Mouse (Mus musculus): Measurements from ENCODE around the gene Nos3. TPM values are rescaled to one million over a fixed set of nuclear protein-coding genes. Genes with fewer than 3 reads are reported as not detected.
A peak's percentile ranks its signal among the peaks of the same experiment; 100 is the strongest.
"Not testable (repeated sequence)": the region's sequence is repeated elsewhere in the genome, so short reads cannot be mapped to it uniquely, and the experiment has no call there.

Gene Nos3
- polyA plus RNA-seq, 1 experiment from 2014 or later, result 9.8 TPM

DNA sequence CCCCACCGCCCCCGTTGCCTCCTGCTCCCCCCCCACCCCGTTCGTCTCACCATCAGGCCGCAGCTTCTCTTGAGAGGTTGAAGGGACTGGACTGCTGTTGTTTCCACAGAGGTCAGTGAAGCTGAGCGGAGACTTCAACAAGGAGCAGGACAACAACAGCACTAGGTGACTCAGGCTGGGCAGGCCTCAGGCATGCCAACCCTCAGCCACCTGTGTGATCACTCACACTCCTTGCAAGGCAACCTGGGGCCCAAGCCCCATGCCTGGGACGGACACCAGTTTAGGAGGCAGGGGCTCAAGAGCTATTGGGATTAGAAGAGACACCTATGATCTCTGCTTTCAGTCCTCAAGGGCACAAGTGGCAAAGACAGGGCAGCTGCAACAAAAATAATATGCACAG, 27.3 kb downstream of the Nos3 start, which contains the start of gene Atg9b:
Gene Atg9b, minus strand, starts transcription at position 280 of the 400 bp plus-strand sequence.
- Histone ChIP-seq H3K4me3 (no peak within 1 kb of the TSS), H3K27me3 (peaks cover 46% of the 10 kb centered on the region), H3K9ac (no peak within 1 kb of the TSS), H3K4me2 (no peak within 1 kb of the TSS), H3K27ac (no peak within 1 kb of the TSS), H3K4me1 (replicated peaks) (peaks cover 30% of the 10 kb centered on the region), H3K9me3 (no peaks in the 10 kb centered on the region), H3K36me3 (no peaks in the 10 kb centered on the region)
- 84% methylated on average over 7 of the region's 7 CpGs for WGBS
- no peak for ATAC-seq (ENCODE audit: low FRiP score)

DNA sequence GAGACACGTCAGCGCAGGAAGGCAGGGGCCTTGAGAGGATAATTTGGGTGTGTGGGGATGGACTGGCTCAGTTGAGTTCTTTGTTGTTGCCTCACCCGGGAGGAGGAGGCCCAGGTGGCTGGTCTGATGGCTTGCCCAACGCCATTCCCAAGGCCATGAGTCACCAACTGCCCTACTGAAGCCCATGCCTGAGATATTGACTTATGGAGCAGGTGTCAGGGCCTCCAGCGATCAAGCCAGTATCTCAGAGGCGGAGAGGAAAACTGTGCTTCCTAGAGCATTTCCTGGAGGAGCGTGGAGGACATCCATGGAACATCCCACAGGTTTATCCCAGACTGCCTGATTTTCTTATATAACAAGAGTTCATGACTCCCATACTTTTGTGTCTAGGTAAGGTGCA, 28.1 kb downstream of the Nos3 start:
- WGBS, result 78% methylated on average over 7 of the region's 7 CpGs
- H3K36me3 ChIP-seq, result no peaks in the 10 kb centered on the region
- no peak overlapping the region for H3K27ac ChIP-seq
- peaks cover 37% of the 10 kb centered on the region for H3K27me3 ChIP-seq
- no peak for ATAC-seq (ENCODE audit: low FRiP score)
- no peak overlapping the region for H3K4me3 ChIP-seq
- H3K4me2 ChIP-seq, result no peak overlapping the region
- H3K9me3 ChIP-seq, result no peaks in the 10 kb centered on the region
- peaks cover 22% of the 10 kb centered on the region for H3K4me1 ChIP-seq (replicated peaks)
- H3K9ac ChIP-seq, result no peak overlapping the region

DNA sequence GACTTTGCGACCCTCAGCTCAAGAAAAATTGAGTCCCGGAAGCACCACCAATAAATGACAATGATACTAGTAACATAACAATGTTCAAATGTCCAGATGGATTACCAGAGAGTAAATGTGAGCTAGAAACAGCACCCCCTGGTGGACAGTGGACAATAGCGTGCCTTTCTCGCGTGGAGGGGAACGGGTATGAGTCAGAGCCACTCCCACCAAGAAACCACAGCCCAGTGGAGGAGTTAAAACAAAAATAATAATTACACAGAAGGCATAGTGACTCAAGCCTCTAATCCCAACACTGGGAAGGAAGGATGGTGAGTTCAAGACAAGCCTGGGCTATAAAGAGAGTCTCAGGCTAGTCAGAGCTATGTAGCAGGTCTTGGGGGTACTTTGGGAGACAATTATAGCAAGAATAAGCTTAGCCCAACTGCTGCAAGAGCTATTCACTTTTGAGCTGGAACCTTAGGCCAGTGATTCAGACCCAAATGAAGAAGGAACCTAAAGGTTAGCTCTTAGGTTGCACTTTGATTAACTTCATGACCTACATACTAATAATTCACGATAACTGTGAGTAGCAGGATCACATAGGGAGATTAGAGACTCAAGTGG, 28.9 kb downstream of the Nos3 start, which contains the start of gene Abcb8:
Gene Abcb8, plus strand, starts transcription at position 272 of the 606 bp plus-strand sequence.
- 25% methylated on average over 7 of the region's 7 CpGs for WGBS
- Histone ChIP-seq H3K4me2 (peak within 1 kb of the TSS; percentile 51), H3K36me3 (no peaks in the 10 kb centered on the region), H3K27ac (peak within 1 kb of the TSS; percentile 89), H3K4me3 (peak within 1 kb of the TSS; percentile 50), H3K9ac (peak within 1 kb of the TSS; percentile 67), H3K4me1 (replicated peaks) (peaks cover 14% of the 10 kb centered on the region), H3K27me3 (peaks cover 30% of the 10 kb centered on the region), H3K9me3 (no peaks in the 10 kb centered on the region)
- ATAC-seq (ENCODE audit: low FRiP score), result no peak

DNA sequence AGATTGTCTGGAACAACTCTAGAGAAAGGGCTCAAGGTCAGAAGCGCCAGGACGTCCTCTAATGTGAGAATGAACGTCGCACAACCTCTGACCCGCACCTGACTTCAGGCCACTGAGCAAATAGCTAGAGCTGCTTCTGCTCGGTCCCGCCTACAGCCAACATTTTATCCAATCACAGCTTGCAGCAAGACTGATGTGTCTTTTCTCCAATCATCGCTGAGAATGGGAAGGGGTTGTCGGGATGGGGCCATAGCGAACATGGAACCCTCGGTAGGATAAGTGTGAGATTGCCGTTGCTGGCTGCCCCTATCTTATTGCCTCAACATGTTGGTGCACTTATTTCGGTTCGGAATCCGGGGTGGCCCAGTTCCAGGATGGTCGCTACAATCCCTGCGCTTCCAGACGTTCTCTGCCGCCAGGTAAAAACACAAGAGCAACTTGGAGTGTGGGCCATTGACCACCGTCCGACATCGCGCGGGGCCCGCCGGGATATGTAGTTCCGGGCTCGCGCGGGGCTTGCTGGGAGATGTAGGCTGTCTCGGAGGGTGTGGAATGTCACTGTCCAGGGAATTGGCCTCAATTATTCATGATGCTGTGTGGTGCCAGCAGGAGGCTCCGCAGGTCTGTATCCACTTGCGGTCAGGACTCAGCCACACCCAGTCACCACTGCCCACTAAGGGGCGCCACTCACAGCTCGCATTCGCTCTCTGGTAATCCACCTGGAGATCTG, 29.7 kb downstream of the Nos3 start:
- Histone ChIP-seq H3K27ac (peak overlapping the region; percentile 89), H3K9me3 (no peaks in the 10 kb centered on the region), H3K4me2 (peak overlapping the region; percentile 51), H3K9ac (peak overlapping the region; percentile 67), H3K36me3 (no peaks in the 10 kb centered on the region), H3K4me1 (replicated peaks) (peaks cover 10% of the 10 kb centered on the region), H3K4me3 (peak overlapping the region; percentile 50), H3K27me3 (peaks cover 21% of the 10 kb centered on the region)
- 1% methylated on average over 36 of the region's 36 CpGs for WGBS
- ATAC-seq (ENCODE audit: low FRiP score), result peak; percentile 96

DNA sequence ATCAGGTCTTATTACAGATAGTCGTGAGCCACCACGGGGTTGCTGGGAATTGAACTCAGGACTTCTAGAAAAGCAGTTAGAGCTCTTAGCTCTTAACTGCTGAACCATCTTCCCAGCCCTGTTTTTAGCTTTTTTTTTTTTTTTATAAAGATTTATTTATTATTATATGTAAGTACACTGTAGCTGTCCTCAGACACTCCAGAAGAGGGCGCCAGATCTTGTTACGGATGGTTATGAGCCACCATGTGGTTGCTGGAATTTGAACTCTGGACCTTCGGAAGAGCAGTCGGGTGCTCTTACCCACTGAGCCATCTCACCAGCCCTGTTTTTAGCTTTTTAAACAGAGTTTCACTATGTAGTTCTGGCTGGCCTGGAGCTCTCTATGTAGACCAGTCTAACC, 31.6 kb downstream of the Nos3 start:
- peaks cover 16% of the 10 kb centered on the region for H3K36me3 ChIP-seq
- 91% methylated on average over 6 of the region's 6 CpGs for WGBS
- not testable (repeated sequence) for H3K4me2 ChIP-seq

DNA sequence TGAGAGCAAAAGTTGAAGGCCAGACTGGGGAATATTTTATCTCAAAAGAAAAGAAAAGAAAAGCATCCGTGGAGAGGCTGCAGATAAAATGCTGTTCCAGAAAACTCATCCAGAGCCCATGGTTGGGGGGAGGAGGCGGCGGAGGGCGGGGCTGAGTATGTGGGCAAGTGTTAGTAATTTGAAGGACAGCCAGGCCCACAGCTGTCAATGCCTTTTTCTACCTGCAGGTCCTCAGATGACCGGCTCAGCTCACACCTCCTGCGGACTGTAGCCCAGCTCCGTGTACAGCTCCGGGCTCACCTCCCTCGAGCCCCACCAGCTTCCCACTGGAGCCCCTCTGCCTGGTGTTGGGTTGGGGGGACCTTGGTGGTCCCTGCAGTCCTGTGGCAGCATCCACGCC, 35.1 kb downstream of the Nos3 start:
- H3K36me3 ChIP-seq, result peaks cover 49% of the 10 kb centered on the region
- WGBS, result 91% methylated on average over 10 of the region's 10 CpGs
- ATAC-seq (ENCODE audit: low FRiP score), result no peak
- H3K27ac ChIP-seq, result no peak overlapping the region
- H3K4me2 ChIP-seq, result no peak overlapping the region
- H3K4me3 ChIP-seq, result no peak overlapping the region
- no peaks in the 10 kb centered on the region for H3K27me3 ChIP-seq
- H3K4me1 ChIP-seq (replicated peaks), result peaks cover 17% of the 10 kb centered on the region; the same call in 1 of the 2 replicates
- no peaks in the 10 kb centered on the region for H3K9me3 ChIP-seq
- no peak overlapping the region for H3K9ac ChIP-seq

More for the DNA sequence above, 31.6 kb downstream of the Nos3 start:
- H3K4me1 ChIP-seq (replicated peaks), result peaks cover 10% of the 10 kb centered on the region
- H3K27ac ChIP-seq; H3K9me3 ChIP-seq; H3K4me3 ChIP-seq; H3K9ac ChIP-seq; H3K27me3 ChIP-seq; ATAC-seq (ENCODE audit: low FRiP score): not testable (repeated sequence)

DNA sequence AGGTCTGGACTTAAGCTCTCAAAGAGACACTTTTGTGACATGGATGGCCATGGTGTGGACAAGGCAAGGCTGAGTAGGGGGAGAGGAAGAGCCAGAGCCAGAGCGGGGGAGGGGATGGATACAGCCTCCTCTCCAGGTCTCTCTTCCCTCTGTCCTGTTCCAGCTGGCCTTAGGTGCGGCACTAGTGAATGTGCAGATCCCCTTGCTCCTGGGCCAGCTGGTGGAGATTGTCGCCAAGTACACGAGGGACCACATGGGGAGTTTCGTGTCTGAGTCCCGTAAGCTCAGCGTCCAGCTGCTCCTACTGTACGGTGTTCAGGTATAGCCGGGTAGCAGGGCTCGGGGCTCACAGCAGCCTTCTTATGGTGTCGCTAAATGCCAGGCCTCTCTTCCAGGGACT, 35.8 kb downstream of the Nos3 start:
- Histone ChIP-seq H3K9me3 (no peaks in the 10 kb centered on the region), H3K27ac (no peak overlapping the region), H3K4me1 (replicated peaks) (peaks cover 12% of the 10 kb centered on the region; the same call in 1 of the 2 replicates), H3K4me3 (no peak overlapping the region), H3K36me3 (peaks cover 56% of the 10 kb centered on the region), H3K4me2 (no peak overlapping the region), H3K9ac (no peak overlapping the region; the same call in 1 of the 2 replicates), H3K27me3 (no peaks in the 10 kb centered on the region)
- no peak for ATAC-seq (ENCODE audit: low FRiP score)
- WGBS, result 85% methylated on average over 11 of the region's 11 CpGs

DNA sequence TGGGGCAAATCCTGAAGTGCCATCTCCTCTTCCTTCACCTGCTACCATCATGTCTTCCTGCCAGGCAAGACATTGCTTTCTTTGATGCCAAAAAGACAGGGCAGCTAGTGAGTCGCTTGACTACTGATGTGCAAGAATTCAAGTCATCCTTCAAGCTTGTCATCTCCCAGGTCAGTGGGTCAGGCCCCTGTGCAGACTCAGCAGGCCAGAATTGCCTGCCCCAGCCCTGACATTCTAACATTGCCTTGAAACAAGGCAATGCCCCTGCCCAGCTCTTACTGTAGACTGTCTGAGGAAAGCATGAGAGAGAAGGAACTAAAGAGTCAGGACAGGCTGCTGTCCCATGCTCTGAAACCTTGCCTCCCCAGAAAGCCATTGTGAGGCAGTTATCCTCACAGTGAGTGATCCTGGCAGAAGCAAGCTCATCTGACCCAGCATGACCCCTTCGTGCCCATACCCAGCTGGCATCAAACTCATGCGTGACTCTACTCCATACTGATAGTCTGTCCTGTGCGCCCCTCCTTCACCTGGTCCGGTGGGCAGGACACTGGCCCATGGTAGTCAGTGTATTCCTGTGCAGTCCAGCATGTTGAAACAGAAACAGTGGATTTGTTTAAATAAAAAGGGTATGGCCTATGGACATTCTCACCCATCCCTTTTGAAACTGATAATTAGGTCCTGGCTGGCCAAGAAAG, 36.4 kb downstream of the Nos3 start:
- Histone ChIP-seq H3K9me3 (no peaks in the 10 kb centered on the region), H3K4me1 (replicated peaks) (peaks cover 12% of the 10 kb centered on the region; the same call in 1 of the 2 replicates), H3K27me3 (no peaks in the 10 kb centered on the region), H3K27ac (no peak overlapping the region), H3K36me3 (peaks cover 63% of the 10 kb centered on the region), H3K9ac (no peak overlapping the region), H3K4me3 (no peak overlapping the region), H3K4me2 (no peak overlapping the region)
- ATAC-seq (ENCODE audit: low FRiP score), result no peak
- 89% methylated on average over 5 of the region's 5 CpGs for WGBS

DNA sequence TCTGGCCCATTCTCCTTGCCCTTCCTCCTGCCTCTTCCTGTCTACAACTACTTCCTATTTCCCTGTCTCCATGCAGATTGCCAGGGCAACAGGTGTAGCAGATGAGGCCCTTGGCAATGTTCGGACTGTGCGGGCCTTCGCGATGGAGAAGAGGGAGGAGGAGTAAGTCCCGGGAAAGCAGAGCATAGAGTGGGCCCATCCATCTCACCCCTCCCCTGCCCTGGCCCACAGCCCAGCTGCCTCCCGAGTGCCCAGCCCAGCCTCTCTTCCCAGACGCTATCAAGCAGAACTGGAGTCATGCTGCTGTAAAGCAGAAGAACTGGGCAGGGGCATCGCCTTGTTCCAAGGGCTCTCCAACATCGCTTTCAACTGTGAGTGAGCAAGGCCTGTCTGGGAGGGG, 37.4 kb downstream of the Nos3 start:
- no peaks in the 10 kb centered on the region for H3K27me3 ChIP-seq
- H3K36me3 ChIP-seq, result peaks cover 72% of the 10 kb centered on the region
- no peak overlapping the region for H3K27ac ChIP-seq
- no peaks in the 10 kb centered on the region for H3K9me3 ChIP-seq
- no peak overlapping the region for H3K9ac ChIP-seq
- H3K4me3 ChIP-seq, result no peak overlapping the region
- peak; percentile 61; the same call in 1 of the 2 replicates for ATAC-seq (ENCODE audit: low FRiP score)
- no peak overlapping the region for H3K4me2 ChIP-seq
- 59% methylated on average over 9 of the region's 9 CpGs for WGBS
- H3K4me1 ChIP-seq (replicated peaks), result peaks cover 12% of the 10 kb centered on the region; the same call in 1 of the 2 replicates

DNA sequence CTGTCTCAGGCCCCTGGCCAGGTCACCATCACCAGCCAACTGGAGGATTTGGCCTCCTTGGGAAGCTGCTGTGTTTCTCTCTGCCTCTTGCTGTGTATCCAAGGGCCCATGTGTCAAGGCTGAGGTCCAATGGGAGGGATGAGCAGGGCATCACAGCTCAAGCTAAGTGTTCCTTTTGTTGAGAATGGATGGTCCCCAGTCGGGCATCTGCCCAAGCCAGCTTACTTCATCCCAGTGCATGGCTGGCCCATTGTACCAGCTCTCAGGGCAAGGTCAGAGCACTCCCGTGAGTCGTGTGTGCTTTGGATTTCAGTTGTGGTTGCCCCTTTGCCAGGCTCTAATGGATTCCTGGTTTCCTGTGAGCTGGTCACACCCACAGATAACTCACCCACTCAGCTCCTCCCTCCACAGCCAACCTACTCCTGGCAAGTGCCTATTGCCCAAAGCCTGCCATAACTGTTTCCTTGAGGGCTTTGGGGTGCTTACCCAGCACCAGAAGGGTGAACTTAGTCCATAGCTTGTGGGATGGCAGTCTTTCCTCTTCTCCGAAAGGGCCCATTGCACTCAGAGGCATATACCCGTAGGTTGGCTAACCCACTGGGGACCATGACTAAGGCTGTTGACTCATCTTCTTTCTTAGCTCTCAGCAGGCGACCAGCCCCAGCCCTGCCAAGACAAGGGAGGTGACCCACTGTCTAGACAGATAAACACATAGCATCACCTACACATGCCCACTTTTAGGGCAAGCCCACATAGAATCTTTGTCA, 40.2 kb downstream of the Nos3 start:
- H3K36me3 ChIP-seq, result peaks cover 94% of the 10 kb centered on the region
- no peak overlapping the region for H3K4me3 ChIP-seq

DNA sequence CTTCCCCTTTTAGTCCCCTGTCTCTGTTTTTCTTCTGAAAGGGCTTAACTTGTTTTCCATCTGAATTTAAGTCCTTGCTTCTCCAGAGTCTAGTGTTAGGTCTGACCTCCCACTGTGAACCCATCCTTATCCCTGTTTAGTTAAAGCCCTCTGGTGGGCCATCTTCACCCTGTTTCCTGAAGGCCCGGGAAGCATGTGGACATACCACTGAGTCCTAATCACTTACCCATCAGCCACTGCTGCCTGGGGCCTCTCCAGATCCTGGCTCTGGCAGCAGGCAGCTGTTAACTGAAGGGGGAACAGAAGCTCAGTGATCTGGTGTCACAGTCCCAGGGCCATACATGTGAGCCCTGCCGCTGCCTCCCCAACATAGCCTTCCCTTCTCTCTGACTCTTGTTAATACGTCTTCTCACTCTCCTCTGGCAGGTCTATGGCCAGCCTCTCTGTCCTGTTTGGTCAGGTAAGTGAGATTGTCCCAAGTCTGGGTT, 40.8 kb downstream of the Nos3 start:
- Histone ChIP-seq H3K27ac (no peak overlapping the region), H3K36me3 (peaks cover 88% of the 10 kb centered on the region), H3K4me3 (no peak overlapping the region), H3K4me1 (replicated peaks) (peaks cover 12% of the 10 kb centered on the region; the same call in 1 of the 2 replicates), H3K4me2 (no peak overlapping the region), H3K9me3 (no peaks in the 10 kb centered on the region), H3K9ac (no peak overlapping the region), H3K27me3 (no peaks in the 10 kb centered on the region)
- ATAC-seq (ENCODE audit: low FRiP score), result no peak
- WGBS, result 83% methylated on average over 3 of the region's 3 CpGs

More for the DNA sequence above, 40.2 kb downstream of the Nos3 start:
- Histone ChIP-seq H3K4me1 (replicated peaks) (peaks cover 12% of the 10 kb centered on the region; the same call in 1 of the 2 replicates), H3K27ac (no peak overlapping the region), H3K9ac (no peak overlapping the region), H3K27me3 (no peaks in the 10 kb centered on the region), H3K4me2 (no peak overlapping the region), H3K9me3 (no peaks in the 10 kb centered on the region)
- no peak for ATAC-seq (ENCODE audit: low FRiP score)
- WGBS, result 80% methylated on average over 6 of the region's 6 CpGs
